Mouse (Mus musculus): Measurements from ENCODE around the gene Ankfy1. TPM values are rescaled to one million over a fixed set of nuclear protein-coding genes. Genes with fewer than 3 reads are reported as not detected.
A peak's percentile ranks its signal among the peaks of the same experiment; 100 is the strongest.
"Not testable (repeated sequence)": the region's sequence is repeated elsewhere in the genome, so short reads cannot be mapped to it uniquely, and the experiment has no call there.

The Ankfy1 gene
- polyA plus RNA-seq, 1 experiment from 2014 or later, result 10.6 TPM

GRCm38 (mm10) chr11:72680726-72681125, 9.1 kb upstream of the Ankfy1 start:
- Histone ChIP-seq H3K9ac (no peak overlapping the region), H3K27me3 (no peaks in the 10 kb centered on the region), H3K4me1 (replicated peaks) (peaks cover 1% of the 10 kb centered on the region; the same call in 1 of the 2 replicates), H3K27ac (replicated peaks) (no peak overlapping the region), H3K4me2 (no peak overlapping the region), H3K36me3 (replicated peaks) (peaks cover 8% of the 10 kb centered on the region; the same call in 1 of the 2 replicates), H3K9me3 (replicated peaks) (no peaks in the 10 kb centered on the region), H3K4me3 (replicated peaks) (no peak overlapping the region)
- no peak for ATAC-seq (ENCODE audit: insufficient read depth)

GRCm38 (mm10) chr11:72683402-72683801, 6.4 kb upstream of the Ankfy1 start:
- Histone ChIP-seq H3K4me1 (replicated peaks) (peaks cover 26% of the 10 kb centered on the region), H3K9me3 (replicated peaks) (no peaks in the 10 kb centered on the region), H3K4me3 (replicated peaks) (no peak overlapping the region), H3K27me3 (no peaks in the 10 kb centered on the region), H3K9ac (no peak overlapping the region), H3K4me2 (no peak overlapping the region), H3K27ac (replicated peaks) (no peak overlapping the region), H3K36me3 (replicated peaks) (peaks cover 8% of the 10 kb centered on the region; the same call in 1 of the 2 replicates)
- WGBS (ENCODE audit: insufficient replicate concordance), result 88% methylated on average over 2 of the region's 2 CpGs
- ATAC-seq (ENCODE audit: insufficient read depth), result no peak

- H3K4me3 ChIP-seq (replicated peaks), result no peak overlapping the region
- ATAC-seq (ENCODE audit: insufficient read depth), result no peak
- H3K27ac ChIP-seq (replicated peaks), result 0 out of 2 replicates have a peak overlapping the region, but pooled peaks have one; percentile 61
- H3K4me1 ChIP-seq (replicated peaks), result peaks cover 50% of the 10 kb centered on the region
- H3K9ac ChIP-seq, result no peak overlapping the region
- no peaks in the 10 kb centered on the region for H3K9me3 ChIP-seq (replicated peaks)
- no peak overlapping the region for H3K4me2 ChIP-seq
- H3K27me3 ChIP-seq, result no peaks in the 10 kb centered on the region
- H3K36me3 ChIP-seq (replicated peaks), result no peaks in the 10 kb centered on the region; the same call in 1 of the 2 replicates
These were observed 3.1 kb upstream of the Ankfy1 start for GRCm38 (mm10) chr11:72686697-72687096.

GRCm38 (mm10) chr11:72688242-72688641, 1.6 kb upstream of the Ankfy1 start:
- peaks cover 63% of the 10 kb centered on the region for H3K4me1 ChIP-seq (replicated peaks)
- no peaks in the 10 kb centered on the region for H3K9me3 ChIP-seq (replicated peaks)
- no peak for ATAC-seq (ENCODE audit: insufficient read depth)
- no peaks in the 10 kb centered on the region; the same call in 1 of the 2 replicates for H3K36me3 ChIP-seq (replicated peaks)
- H3K4me3 ChIP-seq (replicated peaks), result peak overlapping the region; percentile 94
- H3K9ac ChIP-seq, result peak overlapping the region; percentile 87; the same call in 1 of the 2 replicates
- 38% methylated on average over 5 of the region's 5 CpGs for WGBS (ENCODE audit: insufficient replicate concordance)
- peak overlapping the region; percentile 93 for H3K27ac ChIP-seq (replicated peaks)
- H3K4me2 ChIP-seq, result peak overlapping the region; percentile 82
- no peaks in the 10 kb centered on the region for H3K27me3 ChIP-seq

GRCm38 (mm10) chr11:72689115-72689514, 691 bp upstream of the Ankfy1 start:
- WGBS (ENCODE audit: insufficient replicate concordance), result 9% methylated on average over 3 of the region's 3 CpGs
- Histone ChIP-seq H3K4me1 (replicated peaks) (peaks cover 71% of the 10 kb centered on the region), H3K27ac (replicated peaks) (peak overlapping the region; percentile 93), H3K27me3 (no peaks in the 10 kb centered on the region), H3K4me3 (replicated peaks) (peak overlapping the region; percentile 94), H3K9me3 (replicated peaks) (no peaks in the 10 kb centered on the region), H3K36me3 (replicated peaks) (no peaks in the 10 kb centered on the region), H3K9ac (peak overlapping the region; percentile 87), H3K4me2 (peak overlapping the region; percentile 82)
- peak; percentile 83 for ATAC-seq (ENCODE audit: insufficient read depth)

GRCm38 (mm10) chr11:72692353-72692752, 2.5 kb downstream of the Ankfy1 start:
- Histone ChIP-seq H3K9me3 (replicated peaks) (no peaks in the 10 kb centered on the region), H3K9ac (no peak overlapping the region), H3K36me3 (replicated peaks) (no peaks in the 10 kb centered on the region), H3K4me3 (replicated peaks) (no peak overlapping the region), H3K4me2 (no peak overlapping the region), H3K4me1 (replicated peaks) (peaks cover 83% of the 10 kb centered on the region), H3K27me3 (no peaks in the 10 kb centered on the region), H3K27ac (replicated peaks) (0 out of 2 replicates have a peak overlapping the region, but pooled peaks have one; percentile 1)
- ATAC-seq (ENCODE audit: insufficient read depth), result no peak
- 72% methylated on average over 4 of the region's 4 CpGs for WGBS (ENCODE audit: insufficient replicate concordance)

- H3K9ac ChIP-seq, result no peak overlapping the region
- H3K4me1 ChIP-seq (replicated peaks), result peaks cover 62% of the 10 kb centered on the region
- peak overlapping the region; percentile 39 for H3K4me2 ChIP-seq
These were observed 5.2 kb downstream of the Ankfy1 start for GRCm38 (mm10) chr11:72695025-72695424.

GRCm38 (mm10) chr11:72696368-72696971, 6.7 kb downstream of the Ankfy1 start:
- H3K36me3 ChIP-seq (replicated peaks), result peaks cover 16% of the 10 kb centered on the region
- peaks cover 51% of the 10 kb centered on the region for H3K4me1 ChIP-seq (replicated peaks)
- ATAC-seq (ENCODE audit: insufficient read depth), result no peak
- WGBS (ENCODE audit: insufficient replicate concordance), result 20% methylated on average over 2 of the region's 2 CpGs
- H3K4me2 ChIP-seq, result peak overlapping the region; percentile 1; the same call in 1 of the 2 replicates
- no peak overlapping the region for H3K9ac ChIP-seq
- H3K9me3 ChIP-seq (replicated peaks), result no peaks in the 10 kb centered on the region
- H3K4me3 ChIP-seq (replicated peaks), result no peak overlapping the region
- H3K27ac ChIP-seq (replicated peaks), result no peak overlapping the region
- no peaks in the 10 kb centered on the region for H3K27me3 ChIP-seq

More at GRCm38 (mm10) chr11:72695025-72695424, 5.2 kb downstream of the Ankfy1 start:
- H3K27ac ChIP-seq (replicated peaks), result 0 out of 2 replicates have a peak overlapping the region, but pooled peaks have one; percentile 12
- no peak overlapping the region for H3K4me3 ChIP-seq (replicated peaks)
- peak; percentile 25; the same call in 1 of the 2 replicates for ATAC-seq (ENCODE audit: insufficient read depth)
- H3K27me3 ChIP-seq, result no peaks in the 10 kb centered on the region
- H3K36me3 ChIP-seq (replicated peaks), result peaks cover 7% of the 10 kb centered on the region; the same call in 1 of the 2 replicates
- H3K9me3 ChIP-seq (replicated peaks), result no peaks in the 10 kb centered on the region
- WGBS (ENCODE audit: insufficient replicate concordance), result 28% methylated on average over 3 of the region's 3 CpGs

- Histone ChIP-seq H3K9me3 (replicated peaks) (no peaks in the 10 kb centered on the region), H3K4me3 (replicated peaks) (no peak overlapping the region), H3K27ac (replicated peaks) (no peak overlapping the region), H3K27me3 (no peaks in the 10 kb centered on the region), H3K9ac (no peak overlapping the region), H3K4me2 (no peak overlapping the region), H3K4me1 (replicated peaks) (peaks cover 42% of the 10 kb centered on the region), H3K36me3 (replicated peaks) (peaks cover 18% of the 10 kb centered on the region)
- no peak for ATAC-seq (ENCODE audit: insufficient read depth)
These were observed 7.5 kb downstream of the Ankfy1 start for GRCm38 (mm10) chr11:72697323-72697722.

GRCm38 (mm10) chr11:72705111-72705510, 15.3 kb downstream of the Ankfy1 start:
- H3K9ac ChIP-seq; H3K27me3 ChIP-seq; ATAC-seq (ENCODE audit: insufficient read depth); H3K4me2 ChIP-seq; H3K27ac ChIP-seq (replicated peaks); H3K9me3 ChIP-seq (replicated peaks); H3K4me3 ChIP-seq (replicated peaks); H3K4me1 ChIP-seq (replicated peaks): not testable (repeated sequence)
- peaks cover 30% of the 10 kb centered on the region for H3K36me3 ChIP-seq (replicated peaks)
- 75% methylated on average over 2 of the region's 2 CpGs for WGBS (ENCODE audit: insufficient replicate concordance)

DNA sequence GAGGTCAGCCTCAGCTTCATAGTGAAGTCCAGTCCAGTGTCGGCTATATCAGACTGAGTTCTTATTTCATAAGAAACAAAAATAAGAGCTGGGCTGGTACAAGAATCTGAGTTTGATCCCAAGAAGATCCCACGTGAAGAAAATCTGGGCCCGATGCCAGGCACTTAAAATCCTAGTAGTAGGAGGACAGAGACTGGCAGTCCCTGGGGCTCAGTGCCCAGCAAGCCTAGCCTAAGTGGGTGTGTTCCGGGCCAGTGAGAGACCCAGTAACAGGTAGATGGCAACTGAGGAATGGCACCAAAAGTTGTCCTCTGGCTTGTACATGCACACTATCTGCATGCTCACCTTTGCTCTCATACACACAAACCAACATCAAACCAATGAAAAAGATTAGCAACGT, 22.9 kb downstream of the Ankfy1 start:
- Histone ChIP-seq H3K27me3 (no peaks in the 10 kb centered on the region), H3K9ac (no peak overlapping the region), H3K4me1 (replicated peaks) (no peaks in the 10 kb centered on the region), H3K9me3 (replicated peaks) (no peaks in the 10 kb centered on the region), H3K36me3 (replicated peaks) (peaks cover 51% of the 10 kb centered on the region), H3K4me3 (replicated peaks) (no peak overlapping the region), H3K4me2 (no peak overlapping the region), H3K27ac (replicated peaks) (no peak overlapping the region)
- 81% methylated on average over 5 of the region's 5 CpGs for WGBS (ENCODE audit: insufficient replicate concordance)
- ATAC-seq (ENCODE audit: insufficient read depth), result no peak

DNA sequence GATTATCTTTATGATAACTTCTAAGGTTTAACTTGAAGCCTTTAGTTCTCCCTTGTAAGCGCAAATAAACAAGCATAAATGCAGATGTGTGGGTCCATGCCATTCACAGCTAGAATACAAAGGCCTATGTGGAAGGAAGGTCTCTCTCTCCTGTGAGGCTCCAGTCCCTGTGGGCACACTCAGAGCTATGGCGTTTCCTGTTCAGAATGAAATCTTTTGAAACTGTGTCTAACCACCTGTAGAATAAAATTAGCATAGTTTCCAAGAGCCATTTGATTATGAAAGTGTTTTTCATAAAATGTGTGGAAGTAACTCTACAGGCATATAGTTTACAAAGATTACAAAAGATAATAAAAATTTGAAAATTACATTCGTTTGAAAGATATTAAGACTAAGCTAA, 28.4 kb downstream of the Ankfy1 start:
- Histone ChIP-seq H3K4me1 (replicated peaks) (peaks cover 1% of the 10 kb centered on the region; the same call in 1 of the 2 replicates), H3K36me3 (replicated peaks) (peaks cover 48% of the 10 kb centered on the region), H3K9ac (no peak overlapping the region), H3K4me3 (replicated peaks) (no peak overlapping the region), H3K27ac (replicated peaks) (no peak overlapping the region), H3K27me3 (no peaks in the 10 kb centered on the region), H3K4me2 (no peak overlapping the region), H3K9me3 (replicated peaks) (no peaks in the 10 kb centered on the region)
- no peak for ATAC-seq (ENCODE audit: insufficient read depth)
- 73% methylated on average over 3 of the region's 3 CpGs for WGBS (ENCODE audit: insufficient replicate concordance)

Measured in liver, embryonic 15.5 days (tissue).